Mouse (Mus musculus): ENCODE measurements around the gene Chn1. TPM values are rescaled to one million over a fixed set of nuclear protein-coding genes. Genes with fewer than 3 reads are reported as not detected.

Gene Chn1
- polyA plus RNA-seq, 1 experiment from 2014 or later = 30.4 TPM

- no peaks in the 10 kb centered on the region for H3K9me3 ChIP-seq (ENCODE audit: control insufficient read depth, low read length)
- H3K4me2 ChIP-seq (ENCODE audit: low read length) = no peak overlapping the region
- no peaks in the 10 kb centered on the region for H3K36me3 ChIP-seq (ENCODE audit: control insufficient read depth, insufficient read depth, low read length)
- H3K9ac ChIP-seq (ENCODE audit: low read length) = no peak overlapping the region
- H3K27me3 ChIP-seq (ENCODE audit: control insufficient read depth, insufficient read depth, low read length) = no peaks in the 10 kb centered on the region
- ATAC-seq (ENCODE audit: insufficient number of reproducible peaks, insufficient read depth, low FRiP score, low read depth) = no peak
- 84% methylated on average over 5 of the region's 5 CpGs for WGBS
- no peak overlapping the region for H3K27ac ChIP-seq (replicated peaks in 1 of 2; ENCODE audit: control insufficient read depth in 1 of 2, insufficient read depth in 1 of 2, low read depth in 2 of 2, low read length in 2 of 2)
- H3K4me1 ChIP-seq (ENCODE audit: control insufficient read depth in 2 of 2, insufficient read depth in 2 of 2, low read length in 2 of 2) = peaks cover 5 to 6% of the 10 kb centered on the region in 2 experiments; a peak in 3 of 4 replicates
- H3K4me3 ChIP-seq (ENCODE audit: control insufficient read depth in 1 of 2, insufficient read depth in 1 of 2, low read depth in 1 of 2, low read length in 2 of 2) = no peak overlapping the region
These were observed 194.4 kb downstream of the Chn1 start for GRCm38 (mm10) chr2:73580720-73581119.

GRCm38 (mm10) chr2:73580166-73580565 lies 195.0 kb downstream of the Chn1 start, which contains the start of gene Chrna1:
Gene Chrna1 (minus strand): TSS chr2:73580338.
- H3K4me3 ChIP-seq (ENCODE audit: control insufficient read depth in 1 of 2, insufficient read depth in 1 of 2, low read depth in 1 of 2, low read length in 2 of 2) = no peak within 1 kb of the TSS
- no peak within 1 kb of the TSS for H3K4me2 ChIP-seq (ENCODE audit: low read length)
- no peak within 1 kb of the TSS for H3K9ac ChIP-seq (ENCODE audit: low read length)
- 91% methylated on average over 9 of the region's 9 CpGs for WGBS
- no peaks in the 10 kb centered on the region for H3K36me3 ChIP-seq (ENCODE audit: control insufficient read depth, insufficient read depth, low read length)
- H3K27me3 ChIP-seq (ENCODE audit: control insufficient read depth, insufficient read depth, low read length) = no peaks in the 10 kb centered on the region
- no peak within 1 kb of the TSS for H3K27ac ChIP-seq (replicated peaks in 1 of 2; ENCODE audit: control insufficient read depth in 1 of 2, insufficient read depth in 1 of 2, low read depth in 2 of 2, low read length in 2 of 2)
- no peak for ATAC-seq (ENCODE audit: insufficient number of reproducible peaks, insufficient read depth, low FRiP score, low read depth)
- no peaks in the 10 kb centered on the region for H3K9me3 ChIP-seq (ENCODE audit: control insufficient read depth, low read length)
- H3K4me1 ChIP-seq (ENCODE audit: control insufficient read depth in 2 of 2, insufficient read depth in 2 of 2, low read length in 2 of 2) = peaks cover 0 to 1% of the 10 kb centered on the region in 2 experiments; a peak in 1 of 4 replicates

DNA sequence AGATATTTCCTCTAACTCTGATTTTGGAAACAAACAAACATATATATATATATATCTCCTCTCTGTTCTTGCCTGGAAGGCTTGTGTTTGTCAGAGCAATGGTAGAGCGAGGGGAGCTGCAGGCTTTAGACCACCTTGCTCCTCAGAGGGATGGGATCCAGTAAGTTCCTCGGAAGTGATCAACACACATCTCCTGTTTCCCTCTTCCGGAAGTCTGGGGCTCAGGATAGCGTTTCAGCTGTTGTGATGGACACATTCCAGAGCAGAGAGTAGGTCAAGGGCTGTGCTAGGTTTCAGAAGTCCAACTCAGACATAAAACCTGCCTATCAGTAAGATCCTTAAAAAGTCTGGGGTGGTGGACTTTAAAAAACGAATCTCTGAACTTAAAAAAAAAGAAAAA lies 196.0 kb downstream of the Chn1 start:
- H3K27ac ChIP-seq (replicated peaks in 1 of 2; ENCODE audit: control insufficient read depth in 1 of 2, insufficient read depth in 1 of 2, low read depth in 2 of 2, low read length in 2 of 2) = no peak overlapping the region
- H3K4me1 ChIP-seq (ENCODE audit: control insufficient read depth in 2 of 2, insufficient read depth in 2 of 2, low read length in 2 of 2) = no peaks in the 10 kb centered on the region; a peak in 1 of 4 replicates
- H3K9ac ChIP-seq (ENCODE audit: low read length) = no peak overlapping the region
- 21% methylated on average over 5 of the region's 5 CpGs for WGBS
- H3K36me3 ChIP-seq (ENCODE audit: control insufficient read depth, insufficient read depth, low read length) = no peaks in the 10 kb centered on the region
- no peak overlapping the region for H3K4me3 ChIP-seq (ENCODE audit: control insufficient read depth in 1 of 2, insufficient read depth in 1 of 2, low read depth in 1 of 2, low read length in 2 of 2)
- no peak overlapping the region for H3K4me2 ChIP-seq (ENCODE audit: low read length)
- ATAC-seq (ENCODE audit: insufficient number of reproducible peaks, insufficient read depth, low FRiP score, low read depth) = no peak
- H3K9me3 ChIP-seq (ENCODE audit: control insufficient read depth, low read length) = no peaks in the 10 kb centered on the region
- no peaks in the 10 kb centered on the region for H3K27me3 ChIP-seq (ENCODE audit: control insufficient read depth, insufficient read depth, low read length)

DNA sequence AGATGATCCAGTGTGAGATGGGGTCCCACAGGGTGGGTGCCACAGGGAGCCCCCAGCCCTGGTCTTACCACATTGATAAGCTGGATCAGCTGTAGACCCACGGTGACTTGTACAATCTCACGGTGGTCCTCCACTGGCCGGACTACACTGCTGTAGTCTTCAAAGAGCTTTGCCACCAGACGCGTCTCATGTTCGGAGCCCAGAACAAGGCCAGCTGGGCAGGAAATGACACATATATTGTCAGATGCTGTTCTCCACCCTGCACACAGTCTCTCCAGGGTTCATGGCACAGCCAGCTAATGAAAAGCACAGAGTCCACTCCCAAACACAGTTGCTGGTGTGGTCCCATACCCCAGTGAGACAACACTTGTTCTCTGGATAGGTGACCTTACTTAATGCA lies 200.7 kb downstream of the Chn1 start:
- no peak for ATAC-seq (ENCODE audit: insufficient number of reproducible peaks, insufficient read depth, low FRiP score, low read depth)
- Histone ChIP-seq H3K36me3 (ENCODE audit: control insufficient read depth, insufficient read depth, low read length) (no peaks in the 10 kb centered on the region), H3K4me3 (ENCODE audit: control insufficient read depth in 1 of 2, insufficient read depth in 1 of 2, low read depth in 1 of 2, low read length in 2 of 2) (no peak overlapping the region), H3K27ac (replicated peaks in 1 of 2; ENCODE audit: control insufficient read depth in 1 of 2, insufficient read depth in 1 of 2, low read depth in 2 of 2, low read length in 2 of 2) (no peak overlapping the region), H3K27me3 (ENCODE audit: control insufficient read depth, insufficient read depth, low read length) (no peaks in the 10 kb centered on the region; the same call in 1 of the 2 replicates), H3K4me2 (ENCODE audit: low read length) (no peak overlapping the region), H3K4me1 (ENCODE audit: control insufficient read depth in 2 of 2, insufficient read depth in 2 of 2, low read length in 2 of 2) (no peaks in the 10 kb centered on the region; a peak in 1 of 4 replicates), H3K9ac (ENCODE audit: low read length) (no peak overlapping the region), H3K9me3 (ENCODE audit: control insufficient read depth, low read length) (no peaks in the 10 kb centered on the region)
- 75% methylated on average over 6 of the region's 6 CpGs for WGBS

DNA sequence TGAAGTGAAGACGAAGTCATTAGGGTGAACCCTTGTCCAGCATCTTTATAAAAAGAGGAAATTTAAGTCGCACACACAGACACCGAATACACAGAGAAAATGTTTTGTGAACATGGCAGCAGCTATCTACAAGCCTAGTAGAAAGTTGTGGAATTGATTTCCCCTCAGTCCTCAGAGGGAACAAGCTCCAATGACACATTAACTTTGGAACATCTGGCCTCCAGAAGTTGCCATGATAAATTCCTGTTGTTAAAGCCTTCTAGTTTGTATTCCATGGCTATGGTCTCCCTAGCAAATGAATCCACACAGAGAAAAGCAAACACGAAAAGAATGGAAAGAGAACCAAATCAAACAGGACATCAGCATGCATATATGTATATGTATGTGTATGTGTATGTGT lies 201.6 kb downstream of the Chn1 start:
- no peaks in the 10 kb centered on the region; a peak in 1 of 4 replicates for H3K4me1 ChIP-seq (ENCODE audit: control insufficient read depth in 2 of 2, insufficient read depth in 2 of 2, low read length in 2 of 2)
- no peak for ATAC-seq (ENCODE audit: insufficient number of reproducible peaks, insufficient read depth, low FRiP score, low read depth)
- WGBS = 86% methylated on average over 4 of the region's 4 CpGs
- no peak overlapping the region for H3K27ac ChIP-seq (replicated peaks in 1 of 2; ENCODE audit: control insufficient read depth in 1 of 2, insufficient read depth in 1 of 2, low read depth in 2 of 2, low read length in 2 of 2)
- H3K27me3 ChIP-seq (ENCODE audit: control insufficient read depth, insufficient read depth, low read length) = no peaks in the 10 kb centered on the region; the same call in 1 of the 2 replicates
- H3K36me3 ChIP-seq (ENCODE audit: control insufficient read depth, insufficient read depth, low read length) = no peaks in the 10 kb centered on the region
- H3K9ac ChIP-seq (ENCODE audit: low read length) = no peak overlapping the region
- no peak overlapping the region for H3K4me2 ChIP-seq (ENCODE audit: low read length)
- H3K4me3 ChIP-seq (ENCODE audit: control insufficient read depth in 1 of 2, insufficient read depth in 1 of 2, low read depth in 1 of 2, low read length in 2 of 2) = no peak overlapping the region
- no peaks in the 10 kb centered on the region for H3K9me3 ChIP-seq (ENCODE audit: control insufficient read depth, low read length)

GRCm38 (mm10) chr2:73572539-73573372 lies 202.4 kb downstream of the Chn1 start:
- 40% methylated on average over 23 of the region's 23 CpGs for WGBS
- Histone ChIP-seq H3K27me3 (ENCODE audit: control insufficient read depth, insufficient read depth, low read length) (no peaks in the 10 kb centered on the region; the same call in 1 of the 2 replicates), H3K9ac (ENCODE audit: low read length) (no peak overlapping the region), H3K4me3 (ENCODE audit: control insufficient read depth in 1 of 2, insufficient read depth in 1 of 2, low read depth in 1 of 2, low read length in 2 of 2) (no peak overlapping the region), H3K4me2 (ENCODE audit: low read length) (peak overlapping the region; percentile 31), H3K36me3 (ENCODE audit: control insufficient read depth, insufficient read depth, low read length) (no peaks in the 10 kb centered on the region), H3K4me1 (ENCODE audit: control insufficient read depth in 2 of 2, insufficient read depth in 2 of 2, low read length in 2 of 2) (no peaks in the 10 kb centered on the region; a peak in 1 of 4 replicates), H3K9me3 (ENCODE audit: control insufficient read depth, low read length) (no peaks in the 10 kb centered on the region), H3K27ac (replicated peaks in 1 of 2; ENCODE audit: control insufficient read depth in 1 of 2, insufficient read depth in 1 of 2, low read depth in 2 of 2, low read length in 2 of 2) (no peak overlapping the region)
- no peak for ATAC-seq (ENCODE audit: insufficient number of reproducible peaks, insufficient read depth, low FRiP score, low read depth)

DNA sequence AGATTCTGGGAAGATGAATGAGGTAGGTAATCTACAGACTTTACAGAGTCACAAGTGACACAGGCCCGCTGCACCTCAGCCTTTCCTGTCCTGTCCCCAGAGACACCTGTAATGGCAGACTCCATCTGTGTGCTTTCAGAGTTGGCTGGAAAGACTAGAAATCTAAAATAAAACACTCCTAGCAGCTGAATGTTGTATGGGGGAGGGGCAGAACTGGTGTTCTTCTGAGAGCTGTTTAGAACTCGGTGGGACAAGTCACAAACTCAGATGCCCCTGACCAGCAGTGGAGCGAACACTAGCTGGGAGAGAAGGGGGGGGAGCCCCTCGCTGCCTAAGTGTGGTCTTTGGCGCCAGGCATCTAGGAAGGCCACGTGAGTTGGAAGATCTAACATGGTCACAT lies 203.2 kb downstream of the Chn1 start:
- Histone ChIP-seq H3K36me3 (ENCODE audit: control insufficient read depth, insufficient read depth, low read length) (no peaks in the 10 kb centered on the region), H3K9ac (ENCODE audit: low read length) (no peak overlapping the region), H3K4me3 (ENCODE audit: control insufficient read depth in 1 of 2, insufficient read depth in 1 of 2, low read depth in 1 of 2, low read length in 2 of 2) (no peak overlapping the region), H3K9me3 (ENCODE audit: control insufficient read depth, low read length) (no peaks in the 10 kb centered on the region), H3K27ac (replicated peaks in 1 of 2; ENCODE audit: control insufficient read depth in 1 of 2, insufficient read depth in 1 of 2, low read depth in 2 of 2, low read length in 2 of 2) (no peak overlapping the region), H3K4me1 (ENCODE audit: control insufficient read depth in 2 of 2, insufficient read depth in 2 of 2, low read length in 2 of 2) (no peaks in the 10 kb centered on the region; a peak in 1 of 4 replicates), H3K4me2 (ENCODE audit: low read length) (no peak overlapping the region), H3K27me3 (ENCODE audit: control insufficient read depth, insufficient read depth, low read length) (no peaks in the 10 kb centered on the region; the same call in 1 of the 2 replicates)
- ATAC-seq (ENCODE audit: insufficient number of reproducible peaks, insufficient read depth, low FRiP score, low read depth) = no peak
- 72% methylated on average over 6 of the region's 6 CpGs for WGBS
